ENCODE assay signal across 18 mouse cellular contexts in the genomic region with DNA sequence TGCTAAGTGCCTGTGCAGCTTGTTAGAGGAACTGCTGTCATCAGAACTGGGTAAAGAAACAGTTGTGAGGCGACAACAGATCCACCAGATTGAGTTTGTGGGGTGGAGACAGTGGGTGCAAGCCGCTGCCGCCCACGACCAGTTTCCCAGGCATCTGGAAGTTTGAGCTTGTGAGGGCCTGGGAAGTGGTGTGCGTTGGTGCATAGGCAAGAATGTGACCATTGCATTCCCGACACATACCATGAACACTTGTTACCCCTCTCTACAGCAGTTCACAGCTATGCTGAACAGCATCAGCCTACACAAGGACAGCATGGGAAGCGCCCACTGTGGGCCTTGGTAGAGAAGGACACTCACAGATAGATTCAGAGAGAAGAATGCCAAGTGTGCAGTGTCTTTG. TPM values are rescaled to one million over a fixed set of nuclear protein-coding genes. Genes with fewer than 3 reads are reported as not detected.
DNase-seq lines count a peak whose midpoint lies in the region; ATAC-seq and TF ChIP-seq lines count a peak whose summit lies in the region.
"Had no signal": no experiment of that assay in that cellular context is flagged by ENCODE, and none has a peak within 500 bp of the region (broad histone marks: within the 10 kb centered on the region; RNA-seq: fewer than 3 reads in every experiment).

No protein-coding gene starts in this region.

- peaks cover 12% of the 10 kb centered on the region for H3K4me1 ChIP-seq in heart, embryonic 15.5 days (replicated peaks)
- peaks cover 4% of the 10 kb centered on the region for H3K4me1 ChIP-seq in heart, adult 2 months (ENCODE audit: control insufficient read depth, insufficient read depth, low read length)
- no peaks in the 10 kb centered on the region for H3K4me1 ChIP-seq in midbrain, embryonic 15.5 days
- H3K4me1 ChIP-seq: embryonic facial prominence, embryonic 13.5 days; forebrain, embryonic 10.5 days; hindbrain, embryonic 12.5 days; lung, embryonic 15.5 days; neural tube, embryonic 13.5 days had no signal

- intact Hi-C loops in heart, adult 2 months (cut with DNase I), result no loop called here

- WGBS in heart, embryonic 15.5 days, result 47% methylated on average over 7 of the region's 7 CpGs
- 72% methylated on average over 7 of the region's 7 CpGs for WGBS in heart, adult 2 months
- WGBS in midbrain, embryonic 15.5 days, result 85% methylated on average over 7 of the region's 7 CpGs

- H3K79me2 ChIP-seq in heart, adult 2 months (replicated peaks; ENCODE audit: control insufficient read depth, insufficient read depth, low read length), result no peaks in the 10 kb centered on the region; the same call in 1 of the 2 replicates

- no peak overlapping the region for H3K4me3 ChIP-seq in heart, embryonic 15.5 days
- H3K4me3 ChIP-seq in heart, adult 2 months, result no peak overlapping the region
- no peak overlapping the region for H3K4me3 ChIP-seq in midbrain, embryonic 15.5 days
- H3K4me3 ChIP-seq: embryonic facial prominence, embryonic 13.5 days; forebrain, embryonic 10.5 days; hindbrain, embryonic 12.5 days; intestine, embryonic 15.5 days; lung, embryonic 15.5 days; neural tube, embryonic 13.5 days had no signal

- DNase-seq in heart, adult 2 months, result no peak
- DNase-seq in right cerebral cortex, adult 18-20 months, result peak; percentile 88
- no peak for DNase-seq in right cerebral cortex, postnatal 14 days
- peak; percentile 49 to 61 for DNase-seq in layer of hippocampus, adult 8-10 months (ENCODE audit: low spot score in 2 of 2)
- peak; percentile 66 for DNase-seq in telencephalon, adult 2 months (ENCODE audit: low read depth, low spot score)
- DNase-seq: cerebellum, adult 11-12 months; gastrocnemius, postnatal 10 days; thymus, adult 18-20 months had no signal

- no peak for TF ChIP-seq POLR2A in heart, adult 2 months (IDR thresholded peaks at IDR 0.05; ENCODE audit: insufficient read depth, low read depth, low read length)

- no peaks in the 10 kb centered on the region for H3K27me3 ChIP-seq in heart, embryonic 15.5 days
- H3K27me3 ChIP-seq in heart, adult 2 months (ENCODE audit: control insufficient read depth, insufficient read depth, low read length), result no peaks in the 10 kb centered on the region
- no peaks in the 10 kb centered on the region for H3K27me3 ChIP-seq in midbrain, embryonic 15.5 days (replicated peaks)
- H3K27me3 ChIP-seq: embryonic facial prominence, embryonic 13.5 days; hindbrain, embryonic 12.5 days; intestine, embryonic 15.5 days; lung, embryonic 15.5 days; neural tube, embryonic 13.5 days had no signal

- peak overlapping the region; percentile 8; the same call in 1 of the 2 replicates for H3K27ac ChIP-seq in heart, embryonic 15.5 days
- no peak overlapping the region for H3K27ac ChIP-seq in heart, adult 2 months
- no peak overlapping the region for H3K27ac ChIP-seq in midbrain, embryonic 15.5 days
- H3K27ac ChIP-seq: embryonic facial prominence, embryonic 13.5 days; forebrain, embryonic 10.5 days; hindbrain, embryonic 12.5 days; intestine, embryonic 15.5 days; lung, embryonic 15.5 days; neural tube, embryonic 13.5 days had no signal

- no peak; the same call in 1 of the 2 replicates for ATAC-seq in heart, embryonic 15.5 days (replicated peaks; ENCODE audit: insufficient number of reproducible peaks, insufficient read depth, low FRiP score, low read depth)
- ATAC-seq in midbrain, embryonic 15.5 days (replicated peaks), result no peak
- ATAC-seq: CD4-positive, CD25-positive, alpha-beta regulatory T cell, adult 4 months; intestine, embryonic 15.5 days had no signal

- TF ChIP-seq CTCF in heart, adult 2 months (IDR thresholded peaks at IDR 0.05), result no peak

- no peak for TF ChIP-seq EP300 in heart, adult 2 months (IDR thresholded peaks at IDR 0.05; ENCODE audit: insufficient read depth, low read depth, low read length)

- no peaks in the 10 kb centered on the region for H3K9me3 ChIP-seq in heart, embryonic 15.5 days (replicated peaks)
- no peaks in the 10 kb centered on the region for H3K9me3 ChIP-seq in midbrain, embryonic 15.5 days
- H3K9me3 ChIP-seq: embryonic facial prominence, embryonic 13.5 days; forebrain, embryonic 10.5 days; hindbrain, embryonic 12.5 days; intestine, embryonic 15.5 days; lung, embryonic 15.5 days; neural tube, embryonic 13.5 days had no signal

- H3K36me3 ChIP-seq in heart, embryonic 15.5 days, result no peaks in the 10 kb centered on the region
- no peaks in the 10 kb centered on the region for H3K36me3 ChIP-seq in heart, adult 2 months (ENCODE audit: control insufficient read depth, insufficient read depth, low read length)
- H3K36me3 ChIP-seq in midbrain, embryonic 15.5 days (replicated peaks), result no peaks in the 10 kb centered on the region
- H3K36me3 ChIP-seq: intestine, embryonic 15.5 days; lung, embryonic 15.5 days had no signal

- H3K4me2 ChIP-seq in heart, embryonic 15.5 days, result no peak overlapping the region
- no peak overlapping the region for H3K4me2 ChIP-seq in midbrain, embryonic 15.5 days
- H3K4me2 ChIP-seq: embryonic facial prominence, embryonic 13.5 days; hindbrain, embryonic 12.5 days; intestine, embryonic 15.5 days; liver, embryonic 11.5 days; lung, embryonic 15.5 days; neural tube, embryonic 13.5 days had no signal

- H3K9ac ChIP-seq in heart, embryonic 15.5 days, result no peak overlapping the region
- H3K9ac ChIP-seq in heart, adult 2 months (ENCODE audit: low read depth, low read length), result no peak overlapping the region
- H3K9ac ChIP-seq in midbrain, embryonic 15.5 days, result no peak overlapping the region
- H3K9ac ChIP-seq: embryonic facial prominence, embryonic 13.5 days; hindbrain, embryonic 12.5 days; intestine, embryonic 15.5 days; lung, embryonic 15.5 days; neural tube, embryonic 13.5 days had no signal

RNA-seq across cellular contexts. Expression of gene Abl1, which starts 27.8 kb away (rescaled TPM):
- 21.9 and 30.4 TPM in 2 replicates for polyA plus RNA-seq in heart, embryonic 15.5 days (2015; fragmentation: Nextera tagmentation; extraction: Ambion mirVana)
- 10 to 100 TPM; 29.4 to 31.8 TPM for total RNA-seq in heart, adult 2 months (2021)
- 27.5 and 39.9 TPM in 2 replicates for polyA plus RNA-seq in heart, adult 2 months (2012; rRNA removed)
- 10 to 100 TPM; 45.2 to 52.9 (median 46.9) TPM for total RNA-seq in layer of hippocampus, adult 8-10 months (2022)
- polyA plus RNA-seq in midbrain, embryonic 15.5 days (2015; fragmentation: Nextera tagmentation; extraction: Ambion mirVana), result 21.7 and 22.0 TPM in 2 replicates

RNA-seq across cellular contexts. Expression of gene Exosc2, which starts 45.5 kb away (rescaled TPM):
- 30.2 and 40.0 TPM in 2 replicates for polyA plus RNA-seq in heart, embryonic 15.5 days (2015; fragmentation: Nextera tagmentation; extraction: Ambion mirVana)
- total RNA-seq in heart, adult 2 months (2021), result 1 to 10 TPM; 8.7 to 9.0 TPM
- polyA plus RNA-seq in heart, adult 2 months (2012; rRNA removed), result 5.5 and 13.1 TPM in 2 replicates
- 10 to 100 TPM; 22.7 to 25.3 (median 23.5) TPM for total RNA-seq in layer of hippocampus, adult 8-10 months (2022)
- polyA plus RNA-seq in midbrain, embryonic 15.5 days (2015; fragmentation: Nextera tagmentation; extraction: Ambion mirVana), result 40.3 and 46.0 TPM in 2 replicates

Comparison
In these comparisons a context has a peak if more than half of its experiments do, and no peak if none do; other contexts are left out.
1. DNase-seq: peak in right cerebral cortex, adult 18-20 months (single experiment), layer of hippocampus, adult 8-10 months (2 of 2) and telencephalon, adult 2 months (single experiment); none in heart, adult 2 months (0 of 2) and right cerebral cortex, postnatal 14 days (single experiment).